Mouse (Mus musculus) fat pad, adult 2 months (tissue): ENCODE results near the gene Oprm1.

Source experiments
- DNase-seq: peaks from one replicate; pipeline ENCODE4 v3.0.0-alpha.2; 2011; ENCODE audit warnings: low read depth, low spot score; ENCODE audit errors: extremely low read depth

Gene Oprm1

DNA sequence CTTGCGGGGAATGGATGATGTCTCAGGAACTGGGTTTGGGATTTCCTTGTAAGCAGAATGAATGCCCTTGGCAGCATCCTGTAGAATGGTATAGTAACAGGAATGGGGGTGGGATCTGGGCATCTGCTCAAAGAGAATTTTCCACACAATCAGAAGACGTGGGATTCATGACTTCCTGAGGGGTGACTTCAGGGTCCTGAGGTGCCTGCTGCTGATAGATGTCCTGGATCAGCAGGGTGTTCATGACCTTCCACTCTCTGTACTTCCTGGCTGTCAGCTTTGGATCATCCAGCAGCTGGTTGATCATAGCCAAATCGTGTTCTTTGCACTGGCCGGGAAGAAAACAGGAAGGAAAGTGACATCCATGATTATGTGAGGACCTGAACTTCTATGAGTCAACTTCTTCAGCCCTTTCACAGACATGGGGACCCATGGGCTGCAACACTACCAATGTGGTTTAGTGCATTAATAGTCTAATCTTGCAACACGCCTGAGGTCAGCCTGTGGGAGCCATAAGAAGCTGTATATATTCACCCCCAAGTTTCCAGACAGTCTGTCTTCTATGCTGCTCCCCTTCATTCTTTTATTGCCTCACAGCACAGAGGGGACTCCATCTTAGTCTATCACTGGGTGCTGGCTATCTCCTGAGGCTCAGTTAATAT is 132.2 kb downstream of the Oprm1 start:
- no peak for DNase-seq

DNA sequence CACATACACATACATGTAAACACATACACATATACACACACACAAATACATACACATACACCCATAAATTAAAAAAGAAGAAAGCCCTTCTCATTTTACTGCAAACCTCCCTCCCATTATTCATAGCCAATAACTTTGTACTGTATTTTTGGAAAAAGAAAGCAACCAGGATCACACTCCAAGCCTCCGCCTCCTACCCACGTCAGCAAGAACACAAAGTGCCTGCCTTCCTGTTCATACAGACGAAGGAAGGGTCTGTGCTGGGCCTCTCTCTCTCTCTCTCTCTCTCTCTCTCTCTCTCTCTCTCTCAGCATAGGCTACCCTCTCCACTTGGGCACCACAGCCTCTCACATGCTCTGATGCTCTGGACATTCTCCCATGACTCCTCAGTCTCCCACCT is 137.5 kb downstream of the Oprm1 start:
- no peak for DNase-seq

- DNase-seq: no peak
These were observed 138.5 kb downstream of the Oprm1 start for GRCm38 (mm10) chr10:6896659-6897303.

DNA sequence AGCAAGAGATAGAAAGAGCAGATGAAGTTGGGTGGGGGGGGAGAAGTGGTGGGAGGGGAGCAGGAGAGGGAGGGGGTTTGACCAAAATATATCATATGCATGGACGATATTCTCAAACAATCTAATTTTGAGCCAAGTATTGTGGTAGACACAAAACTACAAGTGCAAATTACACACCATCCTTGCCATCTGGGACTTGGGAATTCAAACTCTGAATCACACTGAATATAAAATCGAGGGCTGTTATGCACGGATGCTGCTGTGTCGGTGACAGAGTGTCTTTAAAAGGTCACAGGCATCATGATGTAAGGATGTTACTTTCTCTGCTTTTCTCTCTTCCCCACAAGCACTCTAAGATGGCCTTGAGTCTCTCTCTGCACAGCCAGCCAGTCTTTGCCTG is 141.8 kb downstream of the Oprm1 start:
- DNase-seq: no peak

DNA sequence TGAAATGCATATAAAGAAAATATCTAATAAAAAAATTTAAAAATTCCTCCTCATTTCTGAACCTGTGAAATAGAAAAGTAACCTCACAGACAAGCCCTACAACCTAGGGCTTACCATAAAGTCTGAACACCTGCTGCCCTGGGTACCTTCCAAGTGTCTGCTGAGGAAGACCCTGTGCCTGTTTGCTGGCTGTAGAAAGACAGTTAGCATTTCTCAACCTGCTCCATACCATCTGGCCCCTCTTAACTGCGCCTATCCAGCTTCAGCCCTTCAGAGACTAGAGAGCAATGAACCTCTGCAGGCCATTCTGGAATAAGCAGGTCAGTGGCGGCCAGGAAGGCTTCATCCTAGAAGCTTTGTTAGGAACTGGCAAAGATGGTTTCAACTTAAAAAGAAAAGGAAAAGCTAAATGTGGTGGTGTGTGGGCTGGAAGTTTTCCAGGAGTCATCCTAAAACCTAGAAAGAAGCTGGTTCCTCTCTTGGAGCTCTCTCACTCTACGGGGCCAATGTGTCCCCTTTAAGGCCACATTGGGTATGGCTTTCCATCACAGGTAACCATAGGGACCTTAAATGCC is 143.6 kb downstream of the Oprm1 start:
- no peak for DNase-seq

DNA sequence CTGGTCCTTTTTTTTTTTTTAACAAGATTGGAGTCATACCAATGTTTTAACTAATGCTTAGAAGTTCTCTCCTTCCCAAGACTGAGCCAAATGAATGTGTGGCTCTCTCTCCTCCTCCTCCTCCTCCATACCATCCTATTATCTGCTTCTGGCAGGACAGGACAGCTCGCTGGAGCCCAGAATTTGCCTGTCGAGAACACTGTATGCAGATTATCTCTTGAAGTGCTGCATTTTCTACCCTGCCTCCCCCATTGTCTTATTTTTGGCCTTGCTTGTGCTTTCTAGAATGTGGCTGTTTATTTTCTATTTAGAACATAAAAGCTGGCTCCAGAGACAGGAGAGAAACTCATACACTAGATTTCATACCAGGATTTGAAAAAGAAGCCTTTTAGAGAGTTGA is 151.5 kb downstream of the Oprm1 start:
- DNase-seq: no peak

DNA sequence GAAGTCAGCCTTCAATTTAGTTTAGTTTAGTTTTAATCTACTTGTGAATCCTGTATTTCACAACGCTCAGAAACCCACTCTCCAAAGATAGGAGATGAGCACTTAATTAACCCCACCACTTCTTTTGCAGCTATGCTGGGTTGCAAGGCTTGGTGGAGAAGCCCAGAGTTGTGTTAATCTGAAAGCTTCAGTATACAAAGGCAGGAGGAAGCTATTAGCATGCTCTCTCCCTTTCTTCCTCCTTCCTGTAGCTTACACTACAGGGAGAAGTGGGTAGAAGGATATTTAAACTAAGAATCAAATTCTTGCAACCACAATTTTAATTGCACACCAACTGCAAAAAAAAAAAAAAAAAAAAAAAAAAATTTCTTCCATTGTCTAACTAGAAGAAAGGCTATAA is 157.7 kb downstream of the Oprm1 start:
- DNase-seq: no peak

GRCm38 (mm10) chr10:6916545-6917257 is 158.4 kb downstream of the Oprm1 start:
- DNase-seq: no peak

- DNase-seq: no peak
These were observed 168.4 kb downstream of the Oprm1 start for GRCm38 (mm10) chr10:6926724-6927123.

DNA sequence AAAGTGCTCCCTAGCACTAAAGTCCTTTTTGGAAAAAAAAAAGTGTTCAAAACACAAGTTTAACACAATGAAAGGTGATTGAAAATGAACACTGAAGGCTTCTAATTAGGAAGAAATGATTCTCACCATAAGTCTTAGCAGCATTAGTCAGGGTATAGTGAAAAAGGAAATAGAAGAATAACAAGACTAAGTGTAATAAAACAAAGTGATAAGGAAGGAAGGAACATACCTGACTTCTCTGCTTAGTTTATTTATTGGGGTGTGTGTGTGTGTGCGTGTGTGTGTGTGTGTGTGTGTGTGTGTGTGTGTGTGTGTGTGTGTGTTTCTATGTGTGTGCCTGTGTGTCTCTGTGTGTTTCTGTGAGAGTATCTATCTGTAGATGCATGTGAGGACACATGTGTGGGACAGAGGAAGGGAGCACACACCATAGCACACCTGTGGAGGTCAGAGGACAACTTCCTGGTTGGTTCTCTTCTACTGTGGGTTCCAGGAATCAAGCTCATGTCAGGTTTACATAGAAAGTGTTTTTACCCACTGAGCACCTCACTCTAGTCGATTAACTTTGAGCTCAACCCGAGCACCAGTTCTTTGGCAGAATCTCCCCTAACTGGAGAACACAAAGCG is 169.4 kb downstream of the Oprm1 start:
- no peak for DNase-seq

DNA sequence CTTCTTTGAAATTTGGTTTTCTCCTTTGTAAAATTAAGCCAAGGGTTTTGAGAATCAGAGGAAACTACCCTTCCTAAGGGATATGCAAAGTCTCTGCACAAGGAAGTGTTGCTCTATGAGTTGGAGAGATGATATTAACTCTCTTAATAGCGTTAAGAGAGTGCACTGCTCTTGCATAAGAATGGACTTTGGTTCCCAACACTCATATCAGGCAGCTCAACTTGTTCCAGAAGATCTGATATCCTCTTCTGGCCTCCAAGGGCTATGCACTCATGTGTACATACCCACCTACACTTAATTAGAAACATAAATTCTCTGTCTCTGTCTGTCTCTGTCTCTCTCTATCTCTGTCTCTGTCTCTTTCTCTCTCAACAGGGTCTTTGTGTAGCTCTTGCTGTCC is 170.6 kb downstream of the Oprm1 start:
- DNase-seq: no peak

DNA sequence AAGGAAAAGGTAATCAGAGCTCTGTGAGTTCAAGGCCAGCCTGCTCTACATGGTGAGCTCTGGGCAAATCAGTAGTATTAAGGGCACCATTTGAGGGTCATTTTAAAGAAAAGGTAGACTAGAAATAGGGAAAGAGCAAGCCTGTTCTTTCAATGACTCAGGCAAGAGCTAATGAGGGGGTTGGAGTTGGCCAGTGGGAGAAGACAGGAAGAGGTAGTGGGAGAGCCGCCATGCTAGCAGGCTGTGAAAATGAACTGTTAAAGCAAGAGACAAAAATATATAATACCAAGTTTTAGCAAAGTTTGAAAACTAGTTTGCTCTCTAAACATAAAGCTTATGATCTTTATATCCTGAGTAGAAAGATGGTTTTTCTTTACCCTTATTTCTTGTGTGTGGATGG is 172.1 kb downstream of the Oprm1 start:
- no peak for DNase-seq

DNA sequence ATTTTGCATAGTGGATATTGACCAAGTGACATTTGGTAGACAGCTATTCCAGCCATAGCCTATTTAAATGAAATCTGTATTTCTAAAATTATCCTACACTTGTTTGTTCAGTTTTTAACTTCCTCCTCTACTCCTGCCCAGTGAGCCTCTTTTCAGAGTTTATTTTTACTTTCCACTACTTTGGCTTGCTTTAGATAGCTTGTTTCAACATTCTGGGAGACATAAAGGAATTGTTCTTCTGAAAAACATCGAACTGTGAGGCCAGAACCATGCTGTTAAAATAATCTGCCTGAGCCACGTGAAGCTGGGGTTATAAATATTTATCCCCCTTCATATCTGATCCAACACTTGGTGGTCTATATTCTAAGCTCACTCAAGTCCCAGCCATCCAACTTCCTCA is 172.6 kb downstream of the Oprm1 start:
- no peak for DNase-seq

DNA sequence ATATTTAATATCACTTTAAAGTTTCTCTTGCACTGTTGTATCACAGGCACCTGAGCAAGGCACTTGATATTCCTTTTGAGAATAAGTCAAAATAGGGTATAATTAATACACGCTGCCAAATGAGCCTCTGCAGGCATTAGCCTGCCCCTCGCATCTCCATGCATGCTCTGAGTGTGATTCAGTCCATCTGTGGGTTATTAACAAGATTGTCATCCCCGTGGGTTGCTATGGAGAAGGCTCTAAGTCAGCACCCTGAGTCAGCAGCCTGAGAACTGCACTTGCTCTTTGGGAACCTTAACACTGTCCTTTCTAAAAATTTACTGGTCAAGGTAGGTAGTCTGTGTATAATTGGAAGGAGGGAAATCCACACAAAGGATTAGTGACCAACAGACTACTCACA is 176.5 kb downstream of the Oprm1 start:
- no peak for DNase-seq

DNA sequence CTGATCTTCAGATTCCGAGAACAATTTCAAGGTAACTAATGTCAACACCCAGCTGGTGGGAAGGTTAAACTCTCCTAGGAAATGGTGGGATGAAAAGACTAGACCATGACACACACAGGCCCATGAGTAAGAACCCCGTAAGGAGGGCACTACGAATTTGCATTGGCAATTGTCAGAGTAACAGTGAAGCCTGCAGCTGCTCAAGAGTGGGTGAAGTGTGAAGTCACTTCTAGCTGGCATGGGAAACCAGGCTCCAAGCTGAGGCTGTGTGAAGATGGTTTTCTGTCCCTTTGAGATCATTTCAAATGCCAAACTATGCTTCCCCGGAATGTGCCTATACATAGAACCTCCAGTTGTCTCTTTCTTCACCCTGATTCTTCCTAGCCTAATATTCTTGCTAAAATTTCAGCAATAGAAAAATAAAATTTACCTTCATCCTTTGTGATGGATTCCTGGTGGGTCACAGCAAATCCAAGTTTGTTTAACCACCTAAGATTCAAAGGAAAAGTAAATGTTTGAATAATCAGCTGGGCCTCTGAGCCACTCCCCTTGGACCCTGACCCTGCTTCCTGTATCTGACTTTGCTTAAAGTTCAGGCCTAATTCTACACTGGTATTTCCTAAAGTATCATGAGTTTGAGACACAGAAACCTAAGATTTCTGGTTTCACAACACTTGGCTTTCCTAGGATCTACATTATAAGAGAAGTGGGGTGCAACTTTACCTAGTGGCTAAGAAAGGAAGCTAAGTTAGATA is 178.5 kb downstream of the Oprm1 start:
- no peak for DNase-seq

- no peak for DNase-seq
These were observed 194.8 kb downstream of the Oprm1 start for GRCm38 (mm10) chr10:6953115-6953514.

- no peak for DNase-seq
These were observed 196.2 kb downstream of the Oprm1 start for GRCm38 (mm10) chr10:6954533-6954932.

DNA sequence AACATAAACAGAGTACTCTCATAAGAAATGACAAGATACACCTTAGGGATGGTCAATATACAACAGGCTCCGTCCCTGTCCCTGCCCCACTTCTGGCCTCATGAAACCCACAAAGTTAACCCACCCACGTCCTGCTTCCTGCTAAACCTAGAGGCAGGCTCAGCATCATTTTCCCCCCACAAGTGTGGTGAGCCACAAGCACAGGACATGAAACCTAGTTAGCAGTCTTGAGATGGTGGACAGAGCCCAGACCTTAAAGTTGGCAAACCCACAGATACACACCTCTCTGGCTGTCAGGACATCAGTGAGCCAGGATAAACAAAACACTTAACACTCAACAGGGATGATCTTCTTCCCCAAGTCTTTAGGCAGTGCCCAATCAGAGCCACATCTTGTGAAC is 198.1 kb downstream of the Oprm1 start:
- no peak for DNase-seq

- no peak for DNase-seq
These were observed 200.5 kb downstream of the Oprm1 start for GRCm38 (mm10) chr10:6958791-6959190.

DNA sequence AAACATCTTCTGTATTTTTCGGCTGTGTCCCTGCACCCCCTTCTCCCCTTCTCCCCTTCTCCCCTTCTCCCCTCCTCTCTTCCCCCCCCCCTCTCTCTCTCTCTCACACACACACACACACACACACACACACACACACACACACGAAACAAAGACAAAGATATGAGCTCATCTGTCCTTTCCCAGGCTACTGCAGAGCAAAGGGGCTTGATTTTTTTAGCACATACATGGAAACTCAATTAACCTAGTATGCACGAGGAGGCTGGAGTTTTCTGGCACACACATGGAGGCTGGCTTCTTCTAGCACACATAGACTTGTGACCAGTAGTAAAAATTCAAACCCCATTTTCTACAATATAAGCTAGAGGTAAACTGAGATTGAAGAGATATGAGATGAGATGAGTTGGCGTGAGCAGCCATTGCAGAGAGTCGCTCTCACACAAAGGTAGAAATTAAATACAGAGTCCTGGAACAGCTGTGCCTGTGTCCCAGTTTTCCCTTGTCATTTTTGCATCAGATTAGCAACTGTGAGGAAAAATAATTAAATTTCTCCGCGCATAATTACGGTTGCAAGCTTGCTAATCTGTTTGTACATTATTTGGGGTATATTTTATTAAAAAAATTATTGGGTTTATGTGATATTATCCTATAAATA is 209.4 kb downstream of the Oprm1 start:
- no peak for DNase-seq
